Mouse (Mus musculus) intestine, embryonic 16.5 days (tissue): ENCODE data around the gene Gprin1. TPM values are rescaled to one million over a fixed set of nuclear protein-coding genes. Genes with fewer than 3 reads are reported as not detected.

ENCODE experiments used
- ATAC-seq: fragments of 200-750 bp; cut with Nextera tagmentation; 2 replicates; pipeline ENCODE4 v1.8.0; 2017; ENCODE audit warnings: moderate TSS enrichment, moderate library complexity
- H3K27ac ChIP-seq: fragments of 300-500 bp; sonication (generic); 2 replicates; pipeline ENCODE4 v1.5.1; 2014; ENCODE audit warnings: mild to moderate bottlenecking, low read length
- H3K27me3 ChIP-seq: fragments of 300-500 bp; sonication (generic); replicated peaks from 2 replicates; pipeline ENCODE4 v1.6.1; 2014; ENCODE audit warnings: low read length, control low read depth, mixed read lengths; ENCODE audit not compliant: control insufficient read depth, insufficient read depth
- H3K36me3 ChIP-seq: fragments of 300-500 bp; sonication (generic); 2 replicates; pipeline ENCODE4 v1.6.1; 2014; ENCODE audit warnings: low read length, control low read depth; ENCODE audit not compliant: control insufficient read depth, insufficient read depth
- H3K4me1 ChIP-seq: fragments of 300-500 bp; sonication (generic); 2 replicates; pipeline ENCODE4 v1.6.1; 2014; ENCODE audit warnings: low read length, control low read depth, mixed read lengths; ENCODE audit not compliant: control insufficient read depth, insufficient read depth
- H3K4me2 ChIP-seq: fragments of 300-500 bp; sonication (generic); 2 replicates; pipeline ENCODE4 v1.6.1; 2014; ENCODE audit warnings: low read depth, low read length, control low read depth
- H3K4me3 ChIP-seq: fragments of 300-500 bp; sonication (generic); 2 replicates; pipeline ENCODE4 v1.5.1; 2014; ENCODE audit warnings: mild to moderate bottlenecking, low read length
- H3K9ac ChIP-seq: fragments of 300-500 bp; sonication (generic); 2 replicates; pipeline ENCODE4 v1.6.1; 2014; ENCODE audit warnings: low read depth, low read length
- H3K9me3 ChIP-seq: fragments of 300-500 bp; sonication (generic); 2 replicates; pipeline ENCODE4 v1.6.1; 2016; ENCODE audit warnings: low read length, control low read depth; ENCODE audit not compliant: control insufficient read depth
- WGBS: fragments of 180-500 bp; shearing (Covaris S2); extraction: QIAGEN DNeasy Blood & Tissue Kit; methylation state at CpG from one replicate; pipeline ENCODE4 v1.1.7; 2014; 5-methylcytosine and 5-hydroxymethylcytosine counted together
- polyA plus RNA-seq: library from polyadenylated mRNA; unstranded; fragments of >200 nt; fragmentation: Nextera tagmentation; extraction: Ambion mirVana; gene quantifications from 2 replicates; pipeline ENCODE4 v1.2.1, GENCODE M21; 2015

Gprin1 gene
- polyA plus RNA-seq, 1 experiment from 2014 or later, result 0.15 TPM

- 0 out of 2 replicates have a peak overlapping the region, but pooled peaks have one; percentile 41 for H3K9ac ChIP-seq
- H3K36me3 ChIP-seq, result no peaks in the 10 kb centered on the region
- H3K4me3 ChIP-seq, result peak overlapping the region; percentile 39
- no peak overlapping the region for H3K27ac ChIP-seq
- WGBS, result 2% methylated on average over 34 of the region's 34 CpGs
- no peaks in the 10 kb centered on the region for H3K9me3 ChIP-seq
- peaks cover 13% of the 10 kb centered on the region for H3K4me1 ChIP-seq
- ATAC-seq, result peak; percentile 45
- H3K27me3 ChIP-seq, result peaks cover 40% of the 10 kb centered on the region
- H3K4me2 ChIP-seq, result peak overlapping the region; percentile 64
Measured at GRCm38 (mm10) chr13:54738213-54738601, 11.5 kb downstream of the Gprin1 start.

GRCm38 (mm10) chr13:54737488-54738212, 12.0 kb downstream of the Gprin1 start:
- H3K4me1 ChIP-seq, result peaks cover 13% of the 10 kb centered on the region
- peak overlapping the region; percentile 41 for H3K9ac ChIP-seq
- 1% methylated on average over 69 of the region's 87 CpGs for WGBS
- no peak overlapping the region for H3K27ac ChIP-seq
- peak overlapping the region; percentile 64 for H3K4me2 ChIP-seq
- ATAC-seq, result peak; percentile 87
- peaks cover 40% of the 10 kb centered on the region for H3K27me3 ChIP-seq
- H3K9me3 ChIP-seq, result no peaks in the 10 kb centered on the region
- peak overlapping the region; percentile 39 for H3K4me3 ChIP-seq
- H3K36me3 ChIP-seq, result no peaks in the 10 kb centered on the region

GRCm38 (mm10) chr13:54736931-54737330, 12.7 kb downstream of the Gprin1 start:
- peaks cover 40% of the 10 kb centered on the region for H3K27me3 ChIP-seq
- peak; percentile 8; the same call in 1 of the 2 replicates for ATAC-seq
- peak overlapping the region; percentile 39; the same call in 1 of the 2 replicates for H3K4me3 ChIP-seq
- peaks cover 13% of the 10 kb centered on the region for H3K4me1 ChIP-seq
- H3K27ac ChIP-seq, result no peak overlapping the region
- WGBS, result 29% methylated on average over 3 of the region's 3 CpGs
- peak overlapping the region; percentile 41 for H3K9ac ChIP-seq
- H3K36me3 ChIP-seq, result no peaks in the 10 kb centered on the region
- peak overlapping the region; percentile 64 for H3K4me2 ChIP-seq
- H3K9me3 ChIP-seq, result no peaks in the 10 kb centered on the region

- Histone ChIP-seq H3K4me1 (no peaks in the 10 kb centered on the region), H3K27me3 (no peaks in the 10 kb centered on the region), H3K4me3 (no peak overlapping the region), H3K9me3 (no peaks in the 10 kb centered on the region; the same call in 1 of the 2 replicates), H3K36me3 (0 out of 2 replicates have a peak, but pooled peaks cover 3% of the 10 kb centered on the region), H3K4me2 (no peak overlapping the region), H3K27ac (no peak overlapping the region), H3K9ac (no peak overlapping the region)
- no peak for ATAC-seq
- 65% methylated on average over 11 of the region's 11 CpGs for WGBS
Measured at GRCm38 (mm10) chr13:54726131-54726530, 23.5 kb downstream of the Gprin1 start.

GRCm38 (mm10) chr13:54723143-54723542, 26.5 kb downstream of the Gprin1 start:
- Histone ChIP-seq H3K27me3 (no peaks in the 10 kb centered on the region), H3K27ac (no peak overlapping the region), H3K9me3 (no peaks in the 10 kb centered on the region; the same call in 1 of the 2 replicates), H3K4me2 (no peak overlapping the region), H3K9ac (no peak overlapping the region), H3K36me3 (0 out of 2 replicates have a peak, but pooled peaks cover 3% of the 10 kb centered on the region), H3K4me3 (no peak overlapping the region), H3K4me1 (no peaks in the 10 kb centered on the region)
- ATAC-seq, result no peak
- WGBS, result 88% methylated on average over 3 of the region's 3 CpGs

GRCm38 (mm10) chr13:54716916-54717315, 32.8 kb downstream of the Gprin1 start:
- Histone ChIP-seq H3K4me1 (peaks cover 4% of the 10 kb centered on the region), H3K36me3 (no peaks in the 10 kb centered on the region), H3K9me3 (no peaks in the 10 kb centered on the region), H3K4me3 (no peak overlapping the region), H3K27me3 (no peaks in the 10 kb centered on the region), H3K4me2 (no peak overlapping the region), H3K9ac (no peak overlapping the region), H3K27ac (no peak overlapping the region)
- ATAC-seq, result peak; percentile 45; the same call in 1 of the 2 replicates
- WGBS, result 0% methylated on average over 5 of the region's 5 CpGs

GRCm38 (mm10) chr13:54714996-54715395, 34.7 kb downstream of the Gprin1 start:
- ATAC-seq, result no peak
- no peak overlapping the region for H3K9ac ChIP-seq
- no peak overlapping the region for H3K4me2 ChIP-seq
- H3K9me3 ChIP-seq, result no peaks in the 10 kb centered on the region; the same call in 1 of the 2 replicates
- WGBS, result 52% methylated on average over 10 of the region's 10 CpGs
- H3K36me3 ChIP-seq, result no peaks in the 10 kb centered on the region
- no peaks in the 10 kb centered on the region for H3K27me3 ChIP-seq
- peaks cover 4% of the 10 kb centered on the region for H3K4me1 ChIP-seq
- no peak overlapping the region for H3K4me3 ChIP-seq
- H3K27ac ChIP-seq, result no peak overlapping the region

GRCm38 (mm10) chr13:54714393-54714792, 35.3 kb downstream of the Gprin1 start:
- H3K4me2 ChIP-seq, result no peak overlapping the region
- 52% methylated on average over 4 of the region's 4 CpGs for WGBS
- no peak overlapping the region for H3K9ac ChIP-seq
- H3K27me3 ChIP-seq, result no peaks in the 10 kb centered on the region
- no peak overlapping the region for H3K4me3 ChIP-seq
- H3K4me1 ChIP-seq, result peaks cover 4% of the 10 kb centered on the region
- H3K36me3 ChIP-seq, result no peaks in the 10 kb centered on the region
- no peaks in the 10 kb centered on the region; the same call in 1 of the 2 replicates for H3K9me3 ChIP-seq
- H3K27ac ChIP-seq, result no peak overlapping the region
- no peak for ATAC-seq

- H3K27ac ChIP-seq, result no peak overlapping the region
- H3K9me3 ChIP-seq, result no peaks in the 10 kb centered on the region; the same call in 1 of the 2 replicates
- no peak overlapping the region for H3K4me2 ChIP-seq
- 76% methylated on average over 3 of the region's 3 CpGs for WGBS
- no peak overlapping the region for H3K4me3 ChIP-seq
- peaks cover 4% of the 10 kb centered on the region for H3K4me1 ChIP-seq
- no peak overlapping the region for H3K9ac ChIP-seq
- H3K27me3 ChIP-seq, result no peaks in the 10 kb centered on the region
- H3K36me3 ChIP-seq, result no peaks in the 10 kb centered on the region
- no peak for ATAC-seq
Measured at GRCm38 (mm10) chr13:54710866-54711265, 38.8 kb downstream of the Gprin1 start.
